Mouse (Mus musculus) myocyte (in vitro differentiated cells): ENCODE data around the gene Myo16. TPM values are rescaled to one million over a fixed set of nuclear protein-coding genes. Genes with fewer than 3 reads are reported as not detected.

Experiments
- H3K27me3 ChIP-seq: one replicate; pipeline ENCODE4 v1.6.1; 2011; ENCODE audit not compliant: control insufficient read depth, insufficient read depth, insufficient read length
- H3K36me3 ChIP-seq: one replicate; pipeline ENCODE4 v1.6.1; 2011; ENCODE audit not compliant: control insufficient read depth, insufficient read depth
- H3K4me2 ChIP-seq: one replicate; pipeline ENCODE4 v1.6.1; 2011; ENCODE audit warnings: low read depth, control low read depth
- H3K4me3 ChIP-seq: one replicate; pipeline ENCODE4 v1.5.1; 2011; ENCODE audit warnings: mild to moderate bottlenecking, control low read depth, moderate library complexity
- H3K79me2 ChIP-seq: one replicate; pipeline ENCODE4 v1.6.1; 2011; ENCODE audit not compliant: control insufficient read depth, insufficient read depth
- H3ac ChIP-seq: one replicate; pipeline ENCODE4 v1.6.1; 2011; ENCODE audit not compliant: control insufficient read depth, insufficient read length
- CEBPB ChIP-seq: IDR thresholded peaks from 2 replicates; pipeline ENCODE4 v1.6.1; 2011; ENCODE audit warnings: mild to moderate bottlenecking, moderate library complexity; ENCODE audit not compliant: poor library complexity, insufficient read depth, severe bottlenecking
- E2F4 ChIP-seq: IDR thresholded peaks from one replicate; pipeline ENCODE4 v1.6.1; 2011; ENCODE audit warnings: mild to moderate bottlenecking, control low read depth, moderate library complexity; ENCODE audit not compliant: insufficient read depth
- MAX ChIP-seq: IDR thresholded peaks from one replicate; pipeline ENCODE4 v1.6.1; 2011; ENCODE audit warnings: low read depth, mild to moderate bottlenecking, control low read depth
- MYOD1 ChIP-seq, 3 experiments: IDR thresholded peaks; one replicate each; pipeline ENCODE4 v1.6.1; 2011; ENCODE audit warnings: control low read depth in 2 of 3, low read depth in 2 of 3, mild to moderate bottlenecking in 2 of 3, moderate library complexity in 1 of 3; ENCODE audit not compliant: insufficient read length in 2 of 3, control insufficient read depth in 1 of 3
- MYOG ChIP-seq, 3 experiments: IDR thresholded peaks; one replicate each; pipeline ENCODE4 v1.6.1; 2011; ENCODE audit warnings: control low read depth in 2 of 3, low read depth in 2 of 3, mild to moderate bottlenecking in 2 of 3; ENCODE audit not compliant: insufficient read length in 2 of 3, control insufficient read depth in 1 of 3, insufficient read depth in 1 of 3
- POLR2A ChIP-seq: IDR thresholded peaks from one replicate; pipeline ENCODE4 v1.6.1; 2011; ENCODE audit warnings: low read depth, mild to moderate bottlenecking, control low read depth, moderate library complexity; ENCODE audit not compliant: insufficient read length
- POLR2AphosphoS2 ChIP-seq: IDR thresholded peaks from one replicate; pipeline ENCODE4 v1.6.1; 2011; ENCODE audit warnings: low read depth, control low read depth; ENCODE audit not compliant: insufficient read length
- REST ChIP-seq: IDR thresholded peaks from one replicate; pipeline ENCODE4 v1.6.1; 2011; ENCODE audit warnings: mild to moderate bottlenecking, control low read depth, moderate library complexity; ENCODE audit not compliant: insufficient read depth, insufficient read length
- SRF ChIP-seq: IDR thresholded peaks from one replicate; pipeline ENCODE4 v1.6.1; 2011; ENCODE audit warnings: low read depth; ENCODE audit not compliant: control insufficient read depth, insufficient read length
- TCF12 ChIP-seq: IDR thresholded peaks from one replicate; pipeline ENCODE4 v1.6.1; 2011; ENCODE audit warnings: mild to moderate bottlenecking, control low read depth; ENCODE audit not compliant: poor library complexity, insufficient read depth, severe bottlenecking
- TCF3 ChIP-seq: IDR thresholded peaks from one replicate; pipeline ENCODE4 v1.6.1; 2011; ENCODE audit warnings: low read depth, control low read depth; ENCODE audit not compliant: insufficient read length
- USF1 ChIP-seq: IDR thresholded peaks from one replicate; pipeline ENCODE4 v1.6.1; 2011; ENCODE audit warnings: low read depth, mild to moderate bottlenecking, control low read depth, moderate library complexity
- polyA plus RNA-seq: library from polyadenylated mRNA; unstranded; fragments of >200 nt; fragmentation: generic; extraction: Trizol; gene quantifications from one replicate; pipeline ENCODE4 v1.2.1, GENCODE M21; 2012; ENCODE audit warnings: missing spikeins

Myo16 gene
- polyA plus RNA-seq, 1 experiment: 0.01 TPM

GRCm38 (mm10) chr8:10462271-10462670 is 308.6 kb downstream of the Myo16 start:
- no peak overlapping the region for H3ac ChIP-seq
- no peak overlapping the region for H3K4me3 ChIP-seq
- no peaks in the 10 kb centered on the region for H3K36me3 ChIP-seq
- no peak overlapping the region for H3K4me2 ChIP-seq
- H3K27me3 ChIP-seq: peaks cover 13% of the 10 kb centered on the region
- TF ChIP-seq TCF12 (no peak), POLR2AphosphoS2 (no peak), REST (no peak), MYOD1 (IDR thresholded peaks at IDR 0.05; ENCODE audit: control insufficient read depth in 1 of 3, insufficient read length in 2 of 3, low read depth in 2 of 3) (no peak), TCF3 (no peak), E2F4 (no peak), CEBPB (no peak), USF1 (no peak), POLR2A (no peak), SRF (no peak), MAX (no peak), MYOG (IDR thresholded peaks at IDR 0.05; ENCODE audit: control insufficient read depth in 1 of 3, insufficient read depth in 1 of 3, insufficient read length in 2 of 3, low read depth in 2 of 3) (no peak)
- H3K79me2 ChIP-seq: no peaks in the 10 kb centered on the region

- Histone ChIP-seq H3K36me3 (no peaks in the 10 kb centered on the region), H3K27me3 (peaks cover 5% of the 10 kb centered on the region), H3ac (no peak overlapping the region), H3K79me2 (no peaks in the 10 kb centered on the region), H3K4me2 (no peak overlapping the region), H3K4me3 (no peak overlapping the region)
- TF ChIP-seq MYOD1 (IDR thresholded peaks at IDR 0.05; ENCODE audit: control insufficient read depth in 1 of 3, insufficient read length in 2 of 3, low read depth in 2 of 3) (no peak), USF1 (no peak), MYOG (IDR thresholded peaks at IDR 0.05; ENCODE audit: control insufficient read depth in 1 of 3, insufficient read depth in 1 of 3, insufficient read length in 2 of 3, low read depth in 2 of 3) (no peak), POLR2AphosphoS2 (no peak), SRF (no peak), REST (no peak), E2F4 (no peak), POLR2A (no peak), TCF12 (no peak), TCF3 (no peak), CEBPB (no peak), MAX (no peak)
Measured at GRCm38 (mm10) chr8:10468490-10468889, 314.8 kb downstream of the Myo16 start.

- Histone ChIP-seq H3K79me2 (no peaks in the 10 kb centered on the region), H3K36me3 (no peaks in the 10 kb centered on the region), H3K27me3 (peaks cover 5% of the 10 kb centered on the region), H3K4me2 (no peak overlapping the region), H3K4me3 (no peak overlapping the region), H3ac (no peak overlapping the region)
- no peak for TF ChIP-seq CEBPB
- TF ChIP-seq MAX: no peak
- no peak for TF ChIP-seq POLR2A
- no peak for TF ChIP-seq TCF3
- TF ChIP-seq MYOG (IDR thresholded peaks at IDR 0.05; ENCODE audit: control insufficient read depth in 1 of 3, insufficient read depth in 1 of 3, insufficient read length in 2 of 3, low read depth in 2 of 3): no peak
- TF ChIP-seq REST: no peak
- TF ChIP-seq USF1: no peak
- no peak for TF ChIP-seq SRF
- no peak for TF ChIP-seq MYOD1 (IDR thresholded peaks at IDR 0.05; ENCODE audit: control insufficient read depth in 1 of 3, insufficient read length in 2 of 3, low read depth in 2 of 3)
- TF ChIP-seq E2F4: no peak
- no peak for TF ChIP-seq POLR2AphosphoS2
- TF ChIP-seq TCF12: no peak
Measured at GRCm38 (mm10) chr8:10469658-10470057, 315.9 kb downstream of the Myo16 start.

- Histone ChIP-seq H3K27me3 (peaks cover 5% of the 10 kb centered on the region), H3K79me2 (no peaks in the 10 kb centered on the region), H3K4me3 (no peak overlapping the region), H3ac (no peak overlapping the region), H3K4me2 (no peak overlapping the region), H3K36me3 (no peaks in the 10 kb centered on the region)
- TF ChIP-seq TCF3: no peak
- no peak for TF ChIP-seq MYOG (IDR thresholded peaks at IDR 0.05; ENCODE audit: control insufficient read depth in 1 of 3, insufficient read depth in 1 of 3, insufficient read length in 2 of 3, low read depth in 2 of 3)
- TF ChIP-seq MAX: no peak
- no peak for TF ChIP-seq MYOD1 (IDR thresholded peaks at IDR 0.05; ENCODE audit: control insufficient read depth in 1 of 3, insufficient read length in 2 of 3, low read depth in 2 of 3)
- no peak for TF ChIP-seq E2F4
- no peak for TF ChIP-seq REST
- no peak for TF ChIP-seq CEBPB
Measured at GRCm38 (mm10) chr8:10470280-10470679, 316.6 kb downstream of the Myo16 start.

- Histone ChIP-seq H3K4me2 (no peak overlapping the region), H3K4me3 (no peak overlapping the region), H3ac (no peak overlapping the region), H3K36me3 (no peaks in the 10 kb centered on the region), H3K79me2 (no peaks in the 10 kb centered on the region), H3K27me3 (peaks cover 5% of the 10 kb centered on the region)
- TF ChIP-seq POLR2AphosphoS2: no peak
- TF ChIP-seq E2F4: no peak
- no peak for TF ChIP-seq REST
- TF ChIP-seq TCF12: no peak
- TF ChIP-seq MYOD1 (IDR thresholded peaks at IDR 0.05; ENCODE audit: control insufficient read depth in 1 of 3, insufficient read length in 2 of 3, low read depth in 2 of 3): no peak
- no peak for TF ChIP-seq POLR2A
- TF ChIP-seq MAX: no peak
- no peak for TF ChIP-seq SRF
- TF ChIP-seq TCF3: no peak
- TF ChIP-seq USF1: no peak
- no peak for TF ChIP-seq MYOG (IDR thresholded peaks at IDR 0.05; ENCODE audit: control insufficient read depth in 1 of 3, insufficient read depth in 1 of 3, insufficient read length in 2 of 3, low read depth in 2 of 3)
- TF ChIP-seq CEBPB: no peak
Measured at GRCm38 (mm10) chr8:10472371-10472770, 318.7 kb downstream of the Myo16 start.
